Mouse (Mus musculus) adrenal gland (tissue): ENCODE data around the gene Abat.

Experiments used
- intact Hi-C: fragments of 180-260 bp; cut with DNase I; formaldehyde crosslinking; loops from one replicate; pipeline ENCODE4 v1.15.1; 2025
- microRNA-seq, 2 experiments: library from miRNA; unstranded; fragments of <30 nt; microRNA quantifications; one replicate each; pipeline ENCODE4; 2019

Gene Abat

DNA sequence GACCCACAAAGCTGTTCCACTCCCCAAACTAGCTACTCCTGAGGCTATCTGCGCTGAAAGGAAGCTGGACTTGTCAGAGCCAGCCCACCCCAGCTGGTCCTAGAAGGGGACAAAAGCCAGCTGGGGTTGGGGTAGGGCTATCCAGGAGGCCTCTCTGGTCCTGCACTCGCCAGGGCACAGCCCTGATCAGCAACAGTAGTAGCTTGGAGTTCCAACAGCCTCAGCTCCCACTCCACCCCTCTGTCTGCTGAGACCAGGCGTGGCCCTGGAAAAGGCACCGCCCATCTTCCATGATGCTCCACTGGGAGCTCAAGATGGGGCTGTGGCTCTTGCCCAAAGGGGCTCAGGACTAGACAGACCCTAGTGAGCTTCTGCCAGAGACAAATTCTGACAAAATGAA, 154.6 kb downstream of the Abat start:
- intact Hi-C loops, result no loop called here

DNA sequence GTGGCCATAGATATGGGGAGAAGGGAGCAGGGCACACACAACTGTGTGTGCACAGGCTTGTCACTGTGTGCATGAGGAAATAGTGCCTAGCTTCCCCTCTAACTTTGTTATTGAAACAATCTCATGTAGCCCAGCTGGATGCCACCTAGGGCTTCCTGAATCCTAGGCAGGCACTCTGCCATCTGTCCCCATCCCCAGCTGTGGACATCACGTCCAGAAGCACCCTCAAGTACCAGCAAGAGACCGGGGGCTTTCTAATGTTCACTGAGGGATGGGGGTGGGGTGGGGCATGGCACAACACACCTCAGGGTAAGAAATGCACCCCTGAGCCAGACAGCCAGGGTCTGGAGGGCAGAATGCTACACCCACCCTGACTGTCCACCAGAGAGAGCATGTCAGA, 155.2 kb downstream of the Abat start:
- intact Hi-C loops, result no loop called here

DNA sequence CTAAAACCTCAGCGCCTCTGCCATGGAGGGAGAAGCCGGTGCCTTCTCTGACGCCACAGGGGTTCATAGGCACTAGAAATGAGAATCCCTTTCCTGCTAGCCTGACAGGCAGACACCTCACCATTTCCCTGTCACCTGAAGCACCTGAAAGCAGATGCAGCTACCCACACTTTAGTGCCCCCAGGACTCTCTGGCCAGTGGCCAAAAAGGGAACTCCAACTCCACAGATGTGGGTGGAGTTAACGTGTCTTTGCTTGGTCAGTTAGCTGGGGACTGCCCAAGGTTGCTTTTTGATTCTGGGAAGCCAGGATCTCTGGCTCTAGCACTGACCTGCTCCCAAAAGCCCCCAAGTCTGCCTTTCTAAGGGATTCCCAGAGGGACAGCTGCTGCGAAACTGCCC, 156.2 kb downstream of the Abat start:
- intact Hi-C loops, result no loop called here

DNA sequence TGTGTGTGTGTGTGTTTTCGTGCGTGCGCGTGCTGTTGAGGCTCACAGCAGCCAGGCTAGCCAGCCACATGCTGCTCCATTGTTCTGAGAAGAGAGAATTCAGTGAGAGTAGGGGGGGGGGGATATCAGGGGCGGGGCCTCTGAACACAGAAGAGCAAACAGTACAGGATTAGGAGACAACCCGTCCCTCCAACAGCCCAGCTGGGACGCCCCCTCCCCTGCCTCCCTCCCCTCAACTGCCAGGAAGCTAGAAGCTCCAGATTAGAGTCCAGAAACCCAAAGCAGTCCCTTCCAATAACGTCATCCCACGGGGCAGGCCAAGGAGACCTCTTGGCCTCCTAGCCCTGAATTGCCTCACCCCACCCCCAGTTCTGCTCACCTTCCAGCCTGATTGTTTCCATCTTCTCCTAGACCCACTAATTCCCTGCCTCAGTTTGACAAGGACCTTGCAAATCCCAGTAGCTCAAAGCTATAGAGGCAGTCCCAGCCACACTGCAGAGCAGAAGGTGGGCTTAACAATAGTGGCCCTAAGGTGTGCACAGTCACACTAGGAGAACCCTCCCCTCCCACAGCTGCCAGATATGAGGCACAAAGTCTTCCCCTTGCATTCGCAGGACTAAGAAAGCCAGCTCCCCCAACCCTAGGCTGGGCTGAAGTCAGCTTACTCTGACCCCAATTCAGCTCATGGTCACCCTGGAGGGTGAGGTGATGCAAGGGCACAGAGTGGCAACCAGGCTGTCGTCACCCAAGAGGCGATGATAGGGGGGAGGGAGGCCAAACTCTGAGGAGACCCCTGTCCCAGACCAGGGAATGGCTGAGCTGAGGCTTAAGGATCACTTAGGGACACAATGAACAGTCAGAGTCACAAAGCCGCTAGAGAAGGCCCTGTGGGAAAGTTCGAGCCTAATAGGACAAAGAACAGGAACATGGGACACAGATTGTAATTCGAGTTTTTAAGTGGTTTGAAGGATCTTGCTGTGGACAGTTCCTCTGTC, 157.1 kb downstream of the Abat start:
- intact Hi-C loops, result loop anchor here (5.0 kb wide), 1 partner anchor 33 kb away; the partner anchor contains the start of genes Pmm2 and Tmem186

Small RNAs within 50 kb of the gene (microRNA-seq; reads per million reads assigned to microRNA genes)
- gene Gm22137, result 0 reads per million in 2 experiments
